Mouse (Mus musculus) adrenal gland, adult 10 weeks (tissue): ENCODE data around the gene Hoxa1. TPM values are rescaled to one million over a fixed set of nuclear protein-coding genes. Genes with fewer than 3 reads are reported as not detected.

Experiments
- polyA plus RNA-seq: library from polyadenylated mRNA; stranded (reverse); fragments of 350-450 nt; fragmentation: Illumina TruSeq; extraction: RNeasy Lipid Tissue Mini Kit (QIAGEN cat#74804); gene quantifications from one replicate; pipeline ENCODE4 v1.2.3, GENCODE M21; 2014; ENCODE audit warnings: low read depth, low replicate concordance

Gene Hoxa1
- 0.93 TPM for polyA plus RNA-seq

GRCm38 (mm10) chr6:52158276-52159051 lies at the start of gene Hoxa1:
Gene Hoxa1 (minus strand): TSS chr6:52158317.

DNA sequence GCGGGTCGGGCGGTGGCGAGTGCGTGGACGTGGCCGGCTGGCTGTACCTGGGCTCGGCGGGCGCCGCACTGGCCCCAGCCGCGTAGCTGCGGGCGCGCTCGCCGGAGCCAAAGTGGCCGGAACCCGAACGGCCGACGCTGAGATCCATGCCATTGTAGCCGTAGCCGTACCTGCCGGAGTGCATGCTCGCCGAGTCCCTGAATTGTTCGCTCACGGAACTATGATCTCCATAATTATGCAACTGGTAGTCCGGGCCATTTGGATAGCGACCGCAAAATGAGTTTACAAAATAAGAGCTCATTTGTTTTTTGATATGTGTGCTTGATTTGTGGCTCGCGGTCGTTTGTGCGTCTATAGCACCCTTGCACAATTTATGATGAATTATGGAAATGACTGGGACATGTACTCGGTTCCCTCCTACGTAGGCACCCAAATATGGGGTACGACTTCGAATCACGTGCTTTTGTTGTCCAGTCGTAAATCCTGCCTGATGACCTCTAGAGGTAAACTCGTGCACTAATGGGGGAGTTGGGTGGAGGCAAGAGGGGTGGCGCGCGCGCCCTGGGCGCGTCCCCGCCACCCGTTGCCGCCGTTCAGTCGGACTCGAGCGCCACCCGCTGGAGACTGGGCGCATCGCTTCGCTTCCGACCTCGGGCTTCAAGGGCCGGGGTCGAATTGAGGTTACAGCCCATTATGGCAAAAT lies 46.1 kb upstream of the Hoxa1 start, which contains the start of gene Hoxa5:
Gene Hoxa5 (minus strand): TSS at position 538 of the 703 bp plus-strand sequence.

GRCm38 (mm10) chr6:52190906-52191810 lies 33.0 kb upstream of the Hoxa1 start, which contains the start of gene Hoxa4:
Gene Hoxa4 (minus strand): TSS chr6:52191753.

GRCm38 (mm10) chr6:52177061-52177735 lies 19.1 kb upstream of the Hoxa1 start, which contains the start of gene 5730596B20Rik:
Gene 5730596B20Rik (plus strand): TSS chr6:52177498.

DNA sequence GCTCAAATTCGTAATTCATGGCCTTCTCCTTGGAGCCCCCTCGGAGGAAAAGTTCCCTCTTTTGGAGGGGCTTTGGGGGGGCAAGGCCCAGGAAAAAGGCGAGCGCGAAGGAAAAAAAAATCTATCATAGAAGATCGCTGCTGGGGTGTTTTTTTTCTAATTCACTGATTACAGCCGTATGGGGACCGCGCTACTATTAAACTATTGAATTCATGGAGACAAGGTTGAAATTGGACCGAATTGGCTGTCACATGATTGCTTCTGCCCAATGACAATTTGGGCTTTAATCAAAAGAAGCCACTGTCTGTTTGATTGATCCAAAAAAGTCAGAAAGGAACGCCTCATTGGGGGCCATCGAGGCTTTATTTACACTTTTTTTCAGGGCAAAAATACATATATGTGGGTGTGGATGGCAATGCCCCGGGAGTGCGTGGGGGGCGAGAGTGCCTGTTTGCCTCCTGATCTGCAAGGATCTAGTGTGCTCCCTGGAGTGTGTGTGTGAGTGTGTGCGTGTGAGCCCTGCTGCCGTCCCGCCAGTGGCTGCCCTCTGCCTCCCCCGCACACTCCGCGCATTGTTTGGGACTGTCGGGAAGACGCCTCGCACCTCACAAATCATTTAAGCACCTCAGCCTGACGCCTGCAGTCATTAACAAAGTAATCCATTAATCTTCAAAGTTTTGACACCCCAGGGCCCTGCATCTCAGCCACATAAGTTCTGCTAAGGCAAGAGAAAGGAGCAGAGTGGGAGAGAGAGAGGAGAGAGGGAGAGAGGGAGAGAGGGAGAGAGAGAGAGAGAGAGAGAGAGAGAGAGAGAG lies 6.7 kb upstream of the Hoxa1 start, which contains the start of gene Hoxa2:
Gene Hoxa2 (minus strand): TSS at position 206 of the 815 bp plus-strand sequence.

Other genes starting within 250 kb of the Hoxa1 start
- gene Skap2, start 145.8 kb downstream of the Hoxa1 start, polyA plus RNA-seq = 80.7 TPM
- 1.5 TPM for gene Hoxa2, start 6.5 kb upstream of the Hoxa1 start, polyA plus RNA-seq
- not detected for gene 5730596B20Rik, start 19.2 kb upstream of the Hoxa1 start, polyA plus RNA-seq
- 0.47 TPM for gene Hoxa4, start 33.4 kb upstream of the Hoxa1 start, polyA plus RNA-seq
- 11.8 TPM for gene Hoxa5, start 46.3 kb upstream of the Hoxa1 start, polyA plus RNA-seq
- gene Hoxa6, start 50.4 kb upstream of the Hoxa1 start, polyA plus RNA-seq = not detected
- gene Hoxa3, start 55.0 kb upstream of the Hoxa1 start, polyA plus RNA-seq = 3.1 TPM
- gene Gm28308, start 55.0 kb upstream of the Hoxa1 start, polyA plus RNA-seq = not detected
- gene Hoxa7, start 63.5 kb upstream of the Hoxa1 start, polyA plus RNA-seq = 9.6 TPM
- 1.1 TPM for gene Hoxa9, start 72.8 kb upstream of the Hoxa1 start, polyA plus RNA-seq
- gene Hoxa10, start 82.5 kb upstream of the Hoxa1 start, polyA plus RNA-seq = 1.0 TPM
- gene Hoxa11, start 87.5 kb upstream of the Hoxa1 start, polyA plus RNA-seq = not detected
- not detected for gene Hoxa13, start 102.6 kb upstream of the Hoxa1 start, polyA plus RNA-seq
- gene Evx1, start 155.2 kb upstream of the Hoxa1 start, polyA plus RNA-seq = not detected